Mouse (Mus musculus) G1E (cell line): ENCODE measurements at regions not wholly inside any gene's neighbourhood (a gene's known extent, or its start where the extent isn't known, plus 50 kb on each side); places are given as distances from the start of the nearest gene placed in this dataset.

ENCODE experiments used
- CTCF ChIP-seq: IDR thresholded peaks from 2 replicates; pipeline ENCODE4 v1.5.1; 2012; ENCODE audit warnings: low read depth, low read length, inconsistent platforms, mixed read lengths
- GATA1 ChIP-seq: IDR thresholded peaks from 2 replicates; pipeline ENCODE4 v1.6.1; 2012; ENCODE audit warnings: borderline replicate concordance, low read length, inconsistent platforms, mixed read lengths
- GATA2 ChIP-seq: IDR thresholded peaks from 2 replicates; pipeline ENCODE4 v1.6.1; 2012; ENCODE audit warnings: low read depth, low read length, inconsistent platforms, borderline replicate concordance
- POLR2AphosphoS5 ChIP-seq: IDR thresholded peaks from 2 replicates; pipeline ENCODE4 v1.6.1; 2012; ENCODE audit warnings: low read depth, low read length, inconsistent platforms; ENCODE audit not compliant: insufficient replicate concordance
- TAL1 ChIP-seq: conservative IDR thresholded peaks from 2 replicates; pipeline ENCODE4 v1.6.1; 2012; ENCODE audit warnings: low read depth, low read length, inconsistent platforms, mixed read lengths

DNA sequence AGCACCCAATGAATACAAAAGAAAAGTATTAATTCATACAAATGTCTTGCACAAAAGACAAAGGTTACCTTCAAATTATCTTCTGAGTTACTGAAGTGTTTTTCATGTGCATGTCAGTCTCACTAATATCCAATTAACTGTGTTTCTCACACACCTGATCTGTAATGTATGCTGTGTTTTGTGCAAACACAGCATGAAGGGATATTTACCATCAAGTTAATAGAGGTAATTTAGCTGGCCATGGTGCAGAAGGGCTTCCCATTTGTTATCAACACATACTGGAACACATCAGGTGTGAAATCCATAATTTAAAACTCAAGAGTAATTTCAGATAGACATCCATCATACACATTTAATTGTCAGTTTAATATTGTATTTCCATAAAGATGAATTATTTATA is 178.2 kb upstream of the Klhl1 start:
- no peak for TF ChIP-seq CTCF
- TF ChIP-seq POLR2AphosphoS5, result no peak
- TF ChIP-seq GATA1, result no peak
- no peak for TF ChIP-seq GATA2
- TF ChIP-seq TAL1, result no peak
